Mouse (Mus musculus): ENCODE measurements around the gene Ccdc85c. TPM values are rescaled to one million over a fixed set of nuclear protein-coding genes. Genes with fewer than 3 reads are reported as not detected.

Ccdc85c gene
- polyA plus RNA-seq, 1 experiment from 2014 or later, result 11.4 TPM

- H3K9me3 ChIP-seq, result no peaks in the 10 kb centered on the region
- H3K4me3 ChIP-seq, result no peak overlapping the region
- no peaks in the 10 kb centered on the region for H3K36me3 ChIP-seq (replicated peaks)
- no peak overlapping the region for H3K27ac ChIP-seq (replicated peaks)
- WGBS, result 68% methylated on average over 10 of the region's 10 CpGs
- H3K4me1 ChIP-seq, result peaks cover 88% of the 10 kb centered on the region
- no peaks in the 10 kb centered on the region for H3K27me3 ChIP-seq (replicated peaks; ENCODE audit: low read depth, poor library complexity, severe bottlenecking)
- DNase-seq (ENCODE audit: low spot score), result no peak
These were observed 18.5 kb downstream of the Ccdc85c start for GRCm38 (mm10) chr12:108256734-108257133.

- Histone ChIP-seq H3K27ac (replicated peaks) (peak overlapping the region; percentile 68), H3K4me1 (peaks cover 88% of the 10 kb centered on the region), H3K9me3 (no peaks in the 10 kb centered on the region), H3K36me3 (replicated peaks) (no peaks in the 10 kb centered on the region), H3K4me3 (no peak overlapping the region), H3K27me3 (replicated peaks; ENCODE audit: low read depth, poor library complexity, severe bottlenecking) (no peaks in the 10 kb centered on the region)
- DNase-seq (ENCODE audit: low spot score), result no peak
- WGBS, result 32% methylated on average over 5 of the region's 5 CpGs
These were observed 19.3 kb downstream of the Ccdc85c start for GRCm38 (mm10) chr12:108255960-108256359.

- Histone ChIP-seq H3K36me3 (replicated peaks) (no peaks in the 10 kb centered on the region), H3K4me3 (peak overlapping the region; percentile 25; the same call in 1 of the 2 replicates), H3K4me1 (peaks cover 87% of the 10 kb centered on the region), H3K27me3 (replicated peaks; ENCODE audit: low read depth, poor library complexity, severe bottlenecking) (no peaks in the 10 kb centered on the region), H3K27ac (replicated peaks) (peak overlapping the region; percentile 68), H3K9me3 (no peaks in the 10 kb centered on the region)
- 8% methylated on average over 8 of the region's 8 CpGs for WGBS
- DNase-seq (ENCODE audit: low spot score), result peak; percentile 59
These were observed 19.7 kb downstream of the Ccdc85c start for GRCm38 (mm10) chr12:108255511-108255919.

GRCm38 (mm10) chr12:108253042-108253441 is 22.2 kb downstream of the Ccdc85c start:
- Histone ChIP-seq H3K27ac (replicated peaks) (no peak overlapping the region), H3K9me3 (no peaks in the 10 kb centered on the region), H3K36me3 (replicated peaks) (peaks cover 8% of the 10 kb centered on the region; the same call in 1 of the 2 replicates), H3K4me1 (peaks cover 84% of the 10 kb centered on the region), H3K4me3 (no peak overlapping the region), H3K27me3 (replicated peaks; ENCODE audit: low read depth, poor library complexity, severe bottlenecking) (no peaks in the 10 kb centered on the region)
- no peak for DNase-seq (ENCODE audit: low spot score)
- 79% methylated on average over 12 of the region's 12 CpGs for WGBS

- Histone ChIP-seq H3K9me3 (no peaks in the 10 kb centered on the region), H3K27me3 (replicated peaks; ENCODE audit: low read depth, poor library complexity, severe bottlenecking) (no peaks in the 10 kb centered on the region), H3K4me1 (peaks cover 85% of the 10 kb centered on the region), H3K36me3 (replicated peaks) (peaks cover 11% of the 10 kb centered on the region; the same call in 1 of the 2 replicates), H3K27ac (replicated peaks) (peak overlapping the region; percentile 45; the same call in 1 of the 2 replicates), H3K4me3 (no peak overlapping the region)
- no peak for DNase-seq (ENCODE audit: low spot score)
- WGBS, result 76% methylated on average over 15 of the region's 15 CpGs
These were observed 23.2 kb downstream of the Ccdc85c start for GRCm38 (mm10) chr12:108251825-108252542.

GRCm38 (mm10) chr12:108251034-108251792 is 24.0 kb downstream of the Ccdc85c start:
- WGBS, result 88% methylated on average over 31 of the region's 31 CpGs
- peaks cover 85% of the 10 kb centered on the region for H3K4me1 ChIP-seq
- H3K27me3 ChIP-seq (replicated peaks; ENCODE audit: low read depth, poor library complexity, severe bottlenecking), result no peaks in the 10 kb centered on the region
- no peaks in the 10 kb centered on the region for H3K9me3 ChIP-seq
- DNase-seq (ENCODE audit: low spot score), result no peak
- peaks cover 11% of the 10 kb centered on the region; the same call in 1 of the 2 replicates for H3K36me3 ChIP-seq (replicated peaks)
- H3K27ac ChIP-seq (replicated peaks), result no peak overlapping the region; the same call in 1 of the 2 replicates
- no peak overlapping the region for H3K4me3 ChIP-seq

- Histone ChIP-seq H3K36me3 (replicated peaks) (peaks cover 11% of the 10 kb centered on the region; the same call in 1 of the 2 replicates), H3K9me3 (no peaks in the 10 kb centered on the region), H3K27me3 (replicated peaks; ENCODE audit: low read depth, poor library complexity, severe bottlenecking) (no peaks in the 10 kb centered on the region), H3K4me1 (peaks cover 87% of the 10 kb centered on the region), H3K27ac (replicated peaks) (no peak overlapping the region), H3K4me3 (no peak overlapping the region)
- WGBS, result 86% methylated on average over 10 of the region's 10 CpGs
- no peak for DNase-seq (ENCODE audit: low spot score)
These were observed 25.7 kb downstream of the Ccdc85c start for GRCm38 (mm10) chr12:108249522-108249921.

- Histone ChIP-seq H3K9me3 (no peaks in the 10 kb centered on the region), H3K36me3 (replicated peaks) (peaks cover 11% of the 10 kb centered on the region; the same call in 1 of the 2 replicates), H3K27ac (replicated peaks) (no peak overlapping the region), H3K4me1 (peaks cover 87% of the 10 kb centered on the region), H3K27me3 (replicated peaks; ENCODE audit: low read depth, poor library complexity, severe bottlenecking) (no peaks in the 10 kb centered on the region), H3K4me3 (no peak overlapping the region)
- no peak for DNase-seq (ENCODE audit: low spot score)
- 95% methylated on average over 8 of the region's 8 CpGs for WGBS
These were observed 26.2 kb downstream of the Ccdc85c start for GRCm38 (mm10) chr12:108249019-108249418.

GRCm38 (mm10) chr12:108246759-108247500 is 28.3 kb downstream of the Ccdc85c start:
- Histone ChIP-seq H3K4me3 (no peak overlapping the region), H3K9me3 (no peaks in the 10 kb centered on the region), H3K27ac (replicated peaks) (0 out of 2 replicates have a peak overlapping the region, but pooled peaks have one; percentile 24), H3K4me1 (peaks cover 86% of the 10 kb centered on the region), H3K36me3 (replicated peaks) (peaks cover 11% of the 10 kb centered on the region; the same call in 1 of the 2 replicates), H3K27me3 (replicated peaks; ENCODE audit: low read depth, poor library complexity, severe bottlenecking) (no peaks in the 10 kb centered on the region)
- no peak for DNase-seq (ENCODE audit: low spot score)
- 84% methylated on average over 10 of the region's 10 CpGs for WGBS

- Histone ChIP-seq H3K9me3 (no peaks in the 10 kb centered on the region), H3K27ac (replicated peaks) (peak overlapping the region; percentile 84; the same call in 1 of the 2 replicates), H3K27me3 (replicated peaks; ENCODE audit: low read depth, poor library complexity, severe bottlenecking) (no peaks in the 10 kb centered on the region), H3K36me3 (replicated peaks) (peaks cover 11% of the 10 kb centered on the region; the same call in 1 of the 2 replicates), H3K4me3 (no peak overlapping the region), H3K4me1 (peaks cover 89% of the 10 kb centered on the region)
- no peak for DNase-seq (ENCODE audit: low spot score)
- WGBS, result 34% methylated on average over 9 of the region's 9 CpGs
These were observed 29.6 kb downstream of the Ccdc85c start for GRCm38 (mm10) chr12:108245579-108245978.

GRCm38 (mm10) chr12:108244778-108245177 is 30.4 kb downstream of the Ccdc85c start:
- Histone ChIP-seq H3K4me1 (peaks cover 91% of the 10 kb centered on the region), H3K27ac (replicated peaks) (peak overlapping the region; percentile 84)

GRCm38 (mm10) chr12:108242243-108242745 is 32.9 kb downstream of the Ccdc85c start:
- Histone ChIP-seq H3K9me3 (no peaks in the 10 kb centered on the region), H3K27ac (replicated peaks) (peak overlapping the region; percentile 86), H3K4me3 (no peak overlapping the region), H3K27me3 (replicated peaks; ENCODE audit: low read depth, poor library complexity, severe bottlenecking) (no peaks in the 10 kb centered on the region), H3K36me3 (replicated peaks) (no peaks in the 10 kb centered on the region), H3K4me1 (peaks cover 99% of the 10 kb centered on the region)
- no peak for DNase-seq (ENCODE audit: low spot score)
- WGBS, result 72% methylated on average over 20 of the region's 20 CpGs

More at GRCm38 (mm10) chr12:108244778-108245177, 30.4 kb downstream of the Ccdc85c start:
- peak; percentile 46 for DNase-seq (ENCODE audit: low spot score)
- H3K9me3 ChIP-seq, result no peaks in the 10 kb centered on the region
- WGBS, result 9% methylated on average over 8 of the region's 8 CpGs
- peak overlapping the region; percentile 29; the same call in 1 of the 2 replicates for H3K4me3 ChIP-seq
- no peaks in the 10 kb centered on the region for H3K27me3 ChIP-seq (replicated peaks; ENCODE audit: low read depth, poor library complexity, severe bottlenecking)
- peaks cover 11% of the 10 kb centered on the region; the same call in 1 of the 2 replicates for H3K36me3 ChIP-seq (replicated peaks)
